Mouse (Mus musculus) cerebellum, postnatal 25 days (tissue): ENCODE results near the gene Ireb2.
"Not testable (repeated sequence)": the region's sequence is repeated elsewhere in the genome, so short reads cannot be mapped to it uniquely, and the experiment has no call there.

Experiments used
- DNase-seq, 2 experiments: peaks; one replicate each; pipeline ENCODE4 v3.0.0; 2021; ENCODE audit warnings: mixed read lengths in 2 of 2

Ireb2 gene

DNA sequence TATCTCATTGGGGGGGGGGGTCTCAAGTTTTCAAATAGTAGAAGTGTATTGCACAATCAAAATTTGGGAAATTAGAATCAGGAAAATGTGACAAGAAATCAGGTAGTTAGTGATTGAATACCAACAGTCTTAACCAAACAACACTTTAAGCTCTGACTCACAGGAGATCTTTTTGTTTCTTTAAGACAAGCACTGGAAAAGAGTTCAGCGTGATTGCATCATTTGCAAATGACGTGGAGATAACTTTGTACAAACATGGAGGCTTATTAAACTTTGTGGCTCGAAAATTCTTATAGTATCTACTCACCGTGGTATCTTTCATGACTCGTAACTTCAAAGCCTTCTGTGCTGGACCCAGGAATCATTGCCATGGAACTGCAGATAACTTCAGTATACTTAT, 45.9 kb downstream of the Ireb2 start:
- DNase-seq, result no peak

- DNase-seq, result no peak
Observed at GRCm38 (mm10) chr9:54915576-54915975, 52.0 kb downstream of the Ireb2 start.

GRCm38 (mm10) chr9:54916401-54916800, 52.8 kb downstream of the Ireb2 start:
- peak in 1 of 2 experiments; percentile 8 for DNase-seq

- DNase-seq, result peak; percentile 87 to 92
Observed at GRCm38 (mm10) chr9:54917010-54917677, 53.6 kb downstream of the Ireb2 start, which contains the start of gene Hykk. Gene Hykk, plus strand, starts transcription at chr9:54917283.

DNA sequence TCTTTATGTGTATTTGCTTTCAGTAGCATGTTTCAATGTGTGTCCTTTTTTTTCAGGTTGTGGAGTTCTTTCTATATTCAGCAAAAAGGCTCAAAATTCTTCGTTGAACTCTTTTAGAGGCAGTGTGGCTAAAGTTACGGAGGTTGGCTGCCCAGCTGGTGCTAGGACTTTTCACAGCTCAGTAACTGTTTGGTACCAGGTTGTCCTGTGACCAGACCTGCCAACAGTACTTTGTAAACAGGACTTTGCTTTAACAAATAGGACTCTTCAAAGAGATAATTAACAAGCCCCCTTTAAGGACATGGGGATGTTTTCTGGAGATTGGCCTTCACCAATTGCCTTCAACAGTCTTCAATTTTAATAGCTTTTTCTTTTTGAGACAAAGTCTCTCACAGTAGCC, 54.6 kb downstream of the Ireb2 start:
- DNase-seq, result no peak

- no peak for DNase-seq
Observed at GRCm38 (mm10) chr9:54918781-54919180, 55.2 kb downstream of the Ireb2 start.

- DNase-seq, result no peak
Observed at GRCm38 (mm10) chr9:54919946-54920345, 56.4 kb downstream of the Ireb2 start.

- no peak for DNase-seq
Observed at GRCm38 (mm10) chr9:54930741-54931140, 67.2 kb downstream of the Ireb2 start.

DNA sequence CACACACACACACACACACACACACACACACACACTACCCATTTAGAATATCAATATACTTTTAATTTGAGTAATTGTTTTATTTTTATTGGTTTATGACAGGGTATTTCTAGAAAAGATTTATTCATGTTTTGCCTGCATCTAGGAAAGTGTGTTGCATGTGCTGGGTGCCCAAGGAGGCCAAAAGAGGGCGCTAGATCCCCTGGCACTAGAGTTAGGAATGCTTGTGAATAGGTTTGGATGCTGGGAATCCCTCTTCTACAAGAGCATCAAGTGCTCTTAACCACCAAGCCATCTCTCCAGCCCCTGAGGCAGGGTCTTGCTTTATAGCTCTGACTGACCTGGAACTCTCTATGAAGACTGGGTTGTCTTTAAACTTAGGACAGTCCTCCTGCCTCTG, 68.2 kb downstream of the Ireb2 start:
- no peak for DNase-seq

DNA sequence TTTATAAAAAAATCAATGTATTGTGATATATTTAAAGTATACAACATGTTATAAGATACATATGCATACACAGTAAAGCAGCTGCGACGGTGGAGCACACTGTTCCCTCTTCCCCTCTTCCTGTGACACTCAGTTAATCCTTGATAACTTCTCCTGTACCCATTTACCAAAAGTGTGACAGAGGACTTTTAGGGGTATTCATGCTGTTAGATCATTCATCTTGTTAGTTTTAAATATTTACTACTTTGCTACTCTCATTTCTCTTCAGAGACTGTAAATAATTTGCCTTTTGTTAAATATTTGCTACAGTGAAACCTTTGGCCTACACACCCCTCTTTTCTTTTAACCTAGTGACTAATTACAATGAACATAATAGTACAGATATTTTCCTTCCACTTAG, 68.8 kb downstream of the Ireb2 start:
- no peak for DNase-seq

DNA sequence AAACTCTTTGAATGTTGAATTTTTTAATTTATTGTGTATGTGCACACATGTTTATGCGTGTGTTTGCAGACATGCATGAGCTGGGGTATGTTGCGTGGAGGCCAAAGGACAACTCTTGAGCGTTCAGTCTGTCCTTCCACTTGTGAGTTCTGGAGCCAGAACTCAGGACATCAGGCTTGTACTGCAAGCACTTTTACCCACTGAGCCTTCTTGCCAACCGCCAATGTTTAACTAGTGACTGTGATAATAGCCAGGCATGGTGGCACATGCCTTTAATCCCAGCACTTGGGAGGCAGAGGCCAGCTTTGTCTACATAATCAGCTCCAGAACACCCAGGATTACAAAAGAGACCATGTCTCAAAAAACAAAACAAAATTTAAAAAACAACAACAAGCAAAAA, 78.5 kb downstream of the Ireb2 start:
- DNase-seq, result no peak

GRCm38 (mm10) chr9:54944467-54944866, 80.9 kb downstream of the Ireb2 start:
- no peak for DNase-seq

DNA sequence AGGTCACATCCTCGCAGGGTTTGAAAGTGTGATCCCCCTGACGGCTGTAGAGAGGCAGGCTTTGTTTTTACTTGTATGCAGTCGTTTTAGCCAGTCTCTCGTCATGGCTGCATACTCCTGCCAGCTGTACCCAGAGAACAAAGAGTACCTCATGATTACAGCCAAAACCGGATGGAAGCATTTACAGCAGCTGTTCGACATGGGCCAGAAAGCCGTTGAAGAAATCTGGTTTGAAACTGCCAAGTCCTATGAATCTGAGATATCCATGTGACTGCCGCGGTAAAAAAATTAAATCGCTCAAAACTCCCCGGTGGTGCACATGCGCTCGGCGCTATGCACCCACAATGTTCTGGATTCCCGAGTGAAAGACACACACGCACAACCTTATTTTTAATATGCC, 82.7 kb downstream of the Ireb2 start:
- no peak for DNase-seq

GRCm38 (mm10) chr9:54949465-54949864, 85.9 kb downstream of the Ireb2 start:
- no peak for DNase-seq

DNA sequence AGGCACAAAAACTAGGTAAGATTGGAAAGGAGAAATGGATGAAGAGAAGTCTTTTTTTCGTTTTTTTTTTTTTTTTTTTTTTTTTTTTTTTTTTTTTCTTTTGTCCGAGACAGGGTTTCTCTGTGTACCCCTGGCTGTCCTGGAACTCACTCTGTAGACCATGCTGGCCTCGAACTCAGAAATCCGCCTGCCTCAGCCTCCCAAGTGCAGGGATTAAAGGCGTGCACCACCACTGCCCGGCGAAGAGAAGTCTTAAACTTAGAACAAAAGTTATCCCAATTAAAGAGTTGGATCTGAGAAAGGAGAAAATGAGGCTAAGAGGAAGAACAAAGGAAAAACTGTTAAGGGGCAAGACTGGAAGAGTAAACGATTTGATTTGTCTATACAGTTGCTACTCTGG, 86.6 kb downstream of the Ireb2 start:
- DNase-seq, result not testable (repeated sequence)

DNA sequence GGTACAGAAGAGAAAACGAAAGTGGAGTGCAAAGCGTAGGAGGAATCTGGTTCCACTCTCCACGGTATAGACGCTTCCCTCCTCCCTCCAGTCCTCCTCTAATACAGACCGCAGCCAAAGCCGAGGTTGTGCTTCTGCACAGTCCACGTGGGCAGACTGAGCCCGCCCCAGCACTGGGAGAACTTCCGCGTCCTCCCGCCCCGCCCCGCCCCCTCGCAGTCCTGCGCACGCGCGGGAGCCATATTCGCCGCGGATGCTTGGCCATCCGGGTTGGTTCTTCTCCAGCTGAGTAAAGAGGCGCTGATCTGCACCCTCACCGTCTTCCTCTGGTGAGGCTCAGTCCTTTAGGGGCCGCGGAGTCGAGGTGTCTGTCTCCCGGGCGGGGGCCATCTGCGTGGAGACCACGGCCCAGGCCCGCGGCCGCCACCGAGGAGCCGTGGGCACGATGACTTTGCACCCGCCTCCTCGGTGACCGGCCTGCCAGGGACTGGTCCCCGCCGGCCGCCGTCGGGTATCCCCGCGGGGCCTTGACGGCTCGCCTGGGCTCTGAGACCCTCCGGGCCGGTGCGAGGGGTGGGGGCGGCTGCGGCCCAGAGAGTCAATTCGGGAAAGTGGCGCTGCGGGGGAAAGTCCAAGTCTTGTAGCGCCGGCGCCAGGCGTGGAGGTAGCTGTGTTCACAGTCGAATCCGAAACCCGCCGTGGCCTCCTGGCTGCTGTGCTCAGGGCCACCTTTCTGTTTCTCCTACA, 87.2 kb downstream of the Ireb2 start, which contains the start of the genes Psma4 and AY074887:
Gene Psma4 (plus strand): TSS at position 216 of the 747 bp plus-strand sequence.
Gene AY074887 (minus strand): TSS at position 424 of the 747 bp plus-strand sequence.
- DNase-seq, result peak; percentile 94 to 97

DNA sequence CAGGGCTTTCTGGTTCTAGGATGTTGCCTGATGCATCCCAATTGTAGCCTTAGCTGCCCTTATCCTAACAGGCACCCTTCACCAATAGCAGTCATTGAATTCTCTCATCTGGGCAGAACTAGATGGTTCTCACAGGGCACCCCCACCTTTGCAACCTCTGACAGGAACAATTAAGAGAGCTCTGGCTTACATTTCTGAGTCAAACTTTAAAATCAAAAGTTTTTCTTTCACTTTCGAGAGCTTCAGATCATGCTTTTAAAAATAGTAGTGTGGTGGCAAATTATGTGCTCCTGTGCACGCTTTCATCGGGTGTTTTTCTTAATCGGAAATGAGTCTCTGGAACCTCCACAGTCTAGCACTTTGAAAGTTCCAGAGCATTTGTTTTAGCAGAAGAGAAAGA, 97.5 kb downstream of the Ireb2 start:
- no peak for DNase-seq
